Mouse (Mus musculus): ENCODE data around the gene Wnt16. TPM values are rescaled to one million over a fixed set of nuclear protein-coding genes. Genes with fewer than 3 reads are reported as not detected.
A peak's percentile ranks its signal among the peaks of the same experiment; 100 is the strongest.

Wnt16 gene
- polyA plus RNA-seq, 1 experiment from 2014 or later, result 0.08 TPM

DNA sequence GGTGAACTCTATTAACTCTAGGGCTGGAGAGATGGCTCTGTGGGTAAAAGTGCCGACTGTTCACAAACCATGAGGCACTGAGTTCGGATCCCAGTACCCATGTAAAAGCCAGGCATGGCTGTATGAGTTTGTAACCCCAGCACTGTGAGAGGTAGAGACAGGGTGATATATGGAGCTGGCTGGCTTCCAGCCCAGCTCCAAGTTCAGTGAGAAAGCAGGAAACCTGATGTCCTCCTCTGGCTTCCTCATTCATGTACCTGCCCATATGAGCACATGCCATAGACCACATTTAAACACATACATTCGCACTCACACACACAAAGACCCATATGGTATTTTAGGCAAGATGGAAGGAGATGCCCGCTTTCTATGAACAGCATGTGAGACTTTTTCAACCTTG is 5.6 kb upstream of the Wnt16 start:
- no peak for TF ChIP-seq CTCF (IDR thresholded peaks at IDR 0.05; ENCODE audit: low read depth)
- Histone ChIP-seq H3K4me3 (ENCODE audit: low read depth, low read length) (no peak overlapping the region), H3K4me2 (replicated peaks; ENCODE audit: low read depth) (no peak overlapping the region), H3K9me3 (ENCODE audit: control insufficient read depth) (no peaks in the 10 kb centered on the region), H3K9ac (ENCODE audit: low read depth, low read length) (no peak overlapping the region), H3K27ac (ENCODE audit: low read depth, low read length) (no peak overlapping the region), H3K27me3 (replicated peaks; ENCODE audit: control insufficient read depth, insufficient read depth, low read length) (peaks cover 7% of the 10 kb centered on the region; the same call in 1 of the 2 replicates), H3K4me1 (replicated peaks; ENCODE audit: control insufficient read depth, insufficient read depth, low read length) (no peaks in the 10 kb centered on the region), H3K36me3 (ENCODE audit: control insufficient read depth, insufficient read depth) (no peaks in the 10 kb centered on the region)
- ATAC-seq, result no peak
- 92% methylated on average over 4 of the region's 4 CpGs for WGBS

DNA sequence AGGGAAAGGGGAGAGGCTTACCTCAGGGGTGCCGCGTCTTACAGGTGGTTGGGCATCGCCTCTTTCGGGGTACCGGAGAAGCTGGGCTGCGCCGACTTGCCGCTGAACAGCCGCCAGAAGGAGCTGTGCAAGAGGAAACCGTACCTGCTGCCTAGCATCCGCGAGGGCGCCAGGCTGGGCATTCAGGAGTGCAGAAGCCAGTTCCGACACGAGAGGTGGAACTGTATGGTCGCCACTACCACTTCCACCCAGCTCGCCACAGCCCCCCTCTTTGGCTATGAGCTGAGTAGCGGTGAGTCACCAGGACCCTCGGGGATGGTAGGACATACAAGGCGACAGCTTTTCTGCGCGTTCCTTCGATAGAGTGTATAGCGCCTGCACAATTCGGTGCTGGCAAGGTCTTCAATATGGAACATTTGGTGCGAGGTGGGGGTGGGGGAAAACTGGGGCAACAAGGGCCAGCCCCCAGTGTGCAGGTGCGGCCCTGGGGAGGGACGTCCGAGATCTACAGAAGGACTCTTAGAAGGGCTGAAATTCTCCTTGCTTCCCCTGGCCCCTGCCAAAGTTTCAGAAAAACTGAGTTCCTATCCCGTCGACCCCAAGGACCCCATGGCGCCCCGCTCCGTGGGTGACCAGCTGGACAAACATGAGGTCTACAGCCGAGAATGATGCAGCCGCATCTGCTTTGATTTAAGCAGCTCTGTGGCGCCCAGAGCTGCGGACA is 872 bp downstream of the Wnt16 start:
- H3K4me1 ChIP-seq (replicated peaks; ENCODE audit: control insufficient read depth, insufficient read depth, low read length), result no peaks in the 10 kb centered on the region; the same call in 1 of the 2 replicates
- H3K27me3 ChIP-seq (replicated peaks; ENCODE audit: control insufficient read depth, insufficient read depth, low read length), result peaks cover 33% of the 10 kb centered on the region
- no peak for ATAC-seq
- 2% methylated on average over 38 of the region's 38 CpGs for WGBS
- H3K9ac ChIP-seq (ENCODE audit: low read depth, low read length), result no peak overlapping the region
- H3K4me3 ChIP-seq (ENCODE audit: low read depth, low read length), result peak overlapping the region; percentile 29
- H3K36me3 ChIP-seq (ENCODE audit: control insufficient read depth, insufficient read depth), result no peaks in the 10 kb centered on the region
- H3K27ac ChIP-seq (ENCODE audit: low read depth, low read length), result no peak overlapping the region
- H3K9me3 ChIP-seq (ENCODE audit: control insufficient read depth), result no peaks in the 10 kb centered on the region
- TF ChIP-seq CTCF (IDR thresholded peaks at IDR 0.05; ENCODE audit: low read depth), result peak; percentile 54
- peak overlapping the region; percentile 62 for H3K4me2 ChIP-seq (replicated peaks; ENCODE audit: low read depth)

DNA sequence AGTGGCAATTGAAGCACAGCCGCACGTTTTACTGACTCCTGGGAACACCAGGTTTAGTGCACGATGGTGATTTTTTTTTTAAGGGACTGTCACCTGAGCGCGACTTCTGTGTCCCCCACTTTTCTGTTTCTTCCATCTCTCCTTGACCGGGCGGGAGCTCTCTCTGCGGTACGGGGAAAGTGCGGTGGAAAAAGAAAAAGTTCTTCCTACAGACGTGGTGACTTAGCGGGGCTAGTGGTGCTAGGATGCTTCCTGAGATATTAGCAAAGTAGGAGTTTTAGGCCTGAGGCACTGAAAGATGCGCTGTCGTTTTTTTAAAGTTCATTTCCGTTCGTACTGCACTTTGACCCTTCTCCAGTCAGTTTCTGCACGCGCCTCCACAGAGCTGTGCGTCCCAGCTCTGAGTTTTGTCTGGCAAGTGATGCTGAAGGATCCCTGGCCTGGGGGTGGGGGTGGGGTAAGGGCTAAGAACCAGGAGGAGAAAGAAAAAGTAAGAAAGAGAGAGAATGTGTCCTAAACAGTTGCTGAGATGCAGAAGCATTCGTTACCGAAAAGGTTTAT is 1.5 kb downstream of the Wnt16 start:
- H3K9me3 ChIP-seq (ENCODE audit: control insufficient read depth), result no peaks in the 10 kb centered on the region
- TF ChIP-seq CTCF (IDR thresholded peaks at IDR 0.05; ENCODE audit: low read depth), result no peak
- H3K4me1 ChIP-seq (replicated peaks; ENCODE audit: control insufficient read depth, insufficient read depth, low read length), result no peaks in the 10 kb centered on the region; the same call in 1 of the 2 replicates
- H3K9ac ChIP-seq (ENCODE audit: low read depth, low read length), result no peak overlapping the region
- peak overlapping the region; percentile 62 for H3K4me2 ChIP-seq (replicated peaks; ENCODE audit: low read depth)
- H3K27me3 ChIP-seq (replicated peaks; ENCODE audit: control insufficient read depth, insufficient read depth, low read length), result peaks cover 33% of the 10 kb centered on the region
- 6% methylated on average over 21 of the region's 21 CpGs for WGBS
- H3K36me3 ChIP-seq (ENCODE audit: control insufficient read depth, insufficient read depth), result no peaks in the 10 kb centered on the region
- H3K4me3 ChIP-seq (ENCODE audit: low read depth, low read length), result peak overlapping the region; percentile 29
- no peak for ATAC-seq
- H3K27ac ChIP-seq (ENCODE audit: low read depth, low read length), result no peak overlapping the region

DNA sequence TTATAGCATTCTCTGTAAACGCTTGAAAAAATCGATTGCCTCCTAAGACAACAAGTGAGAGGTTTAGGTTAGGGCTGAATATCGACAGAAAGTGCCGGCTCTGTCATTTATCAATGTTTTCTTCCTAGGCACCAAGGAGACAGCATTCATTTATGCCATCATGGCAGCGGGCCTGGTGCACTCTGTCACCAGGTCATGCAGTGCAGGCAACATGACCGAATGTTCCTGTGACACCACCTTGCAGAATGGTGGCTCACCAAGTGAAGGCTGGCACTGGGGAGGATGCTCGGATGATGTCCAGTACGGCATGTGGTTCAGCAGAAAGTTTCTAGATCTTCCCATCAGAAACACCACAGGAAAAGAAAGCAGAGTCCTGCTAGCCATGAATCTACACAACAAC is 2.8 kb downstream of the Wnt16 start:
- Histone ChIP-seq H3K9me3 (ENCODE audit: control insufficient read depth) (no peaks in the 10 kb centered on the region), H3K4me1 (replicated peaks; ENCODE audit: control insufficient read depth, insufficient read depth, low read length) (no peaks in the 10 kb centered on the region; the same call in 1 of the 2 replicates), H3K9ac (ENCODE audit: low read depth, low read length) (no peak overlapping the region), H3K4me2 (replicated peaks; ENCODE audit: low read depth) (no peak overlapping the region), H3K36me3 (ENCODE audit: control insufficient read depth, insufficient read depth) (no peaks in the 10 kb centered on the region), H3K4me3 (ENCODE audit: low read depth, low read length) (no peak overlapping the region), H3K27me3 (replicated peaks; ENCODE audit: control insufficient read depth, insufficient read depth, low read length) (peaks cover 33% of the 10 kb centered on the region), H3K27ac (ENCODE audit: low read depth, low read length) (no peak overlapping the region)
- ATAC-seq, result no peak
- WGBS, result 72% methylated on average over 8 of the region's 8 CpGs
- TF ChIP-seq CTCF (IDR thresholded peaks at IDR 0.05; ENCODE audit: low read depth), result no peak

DNA sequence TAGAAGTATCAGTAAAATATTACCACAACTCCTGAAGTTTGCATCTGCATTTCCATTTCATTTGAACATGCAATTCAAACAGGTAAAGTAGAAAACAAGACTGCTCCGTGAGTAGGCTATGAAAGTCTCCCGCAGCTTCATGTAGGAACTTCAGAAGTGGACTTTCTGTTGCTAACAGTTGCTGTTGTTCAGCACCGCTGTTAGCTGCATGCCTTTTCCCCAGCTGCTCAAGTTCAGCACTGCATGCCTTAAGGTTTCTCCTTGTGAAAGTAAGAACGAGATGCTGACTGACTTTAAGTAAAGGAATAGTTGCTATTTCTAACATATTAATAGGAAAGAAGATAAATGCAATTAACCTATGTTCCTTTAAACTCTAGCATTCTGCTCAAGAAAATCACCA is 4.0 kb downstream of the Wnt16 start:
- H3K4me1 ChIP-seq (replicated peaks; ENCODE audit: control insufficient read depth, insufficient read depth, low read length), result no peaks in the 10 kb centered on the region; the same call in 1 of the 2 replicates
- H3K9ac ChIP-seq (ENCODE audit: low read depth, low read length), result no peak overlapping the region
- H3K9me3 ChIP-seq (ENCODE audit: control insufficient read depth), result no peaks in the 10 kb centered on the region
- 43% methylated on average over 4 of the region's 4 CpGs for WGBS
- no peak overlapping the region for H3K4me2 ChIP-seq (replicated peaks; ENCODE audit: low read depth)
- H3K27me3 ChIP-seq (replicated peaks; ENCODE audit: control insufficient read depth, insufficient read depth, low read length), result peaks cover 28% of the 10 kb centered on the region
- no peak overlapping the region for H3K27ac ChIP-seq (ENCODE audit: low read depth, low read length)
- no peak for TF ChIP-seq CTCF (IDR thresholded peaks at IDR 0.05; ENCODE audit: low read depth)
- ATAC-seq, result no peak
- no peaks in the 10 kb centered on the region for H3K36me3 ChIP-seq (ENCODE audit: control insufficient read depth, insufficient read depth)
- H3K4me3 ChIP-seq (ENCODE audit: low read depth, low read length), result no peak overlapping the region

DNA sequence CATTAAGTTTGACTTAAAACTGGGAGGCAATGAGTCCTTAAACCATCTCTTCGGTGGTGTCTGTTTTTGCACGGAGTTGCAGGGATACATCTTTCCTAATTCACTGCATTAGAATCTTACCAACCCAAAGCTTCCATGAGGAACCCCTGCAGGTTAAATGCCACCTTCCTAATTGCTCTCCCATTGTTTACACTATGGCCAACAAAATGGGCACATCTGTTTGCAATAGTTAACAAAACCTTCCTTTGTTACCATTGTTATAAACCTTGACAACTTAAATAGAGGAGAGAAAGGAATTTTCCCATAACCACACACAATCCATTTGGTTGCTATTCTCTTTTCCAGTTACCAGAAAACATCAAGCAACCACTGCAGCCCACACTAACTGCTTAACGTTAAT is 5.9 kb downstream of the Wnt16 start:
- 62% methylated on average over 3 of the region's 3 CpGs for WGBS
- Histone ChIP-seq H3K4me3 (ENCODE audit: low read depth, low read length) (no peak overlapping the region), H3K9ac (ENCODE audit: low read depth, low read length) (no peak overlapping the region), H3K27ac (ENCODE audit: low read depth, low read length) (no peak overlapping the region), H3K36me3 (ENCODE audit: control insufficient read depth, insufficient read depth) (no peaks in the 10 kb centered on the region), H3K4me2 (replicated peaks; ENCODE audit: low read depth) (no peak overlapping the region), H3K9me3 (ENCODE audit: control insufficient read depth) (no peaks in the 10 kb centered on the region), H3K4me1 (replicated peaks; ENCODE audit: control insufficient read depth, insufficient read depth, low read length) (no peaks in the 10 kb centered on the region; the same call in 1 of the 2 replicates), H3K27me3 (replicated peaks; ENCODE audit: control insufficient read depth, insufficient read depth, low read length) (peaks cover 12% of the 10 kb centered on the region; the same call in 1 of the 2 replicates)
- no peak for ATAC-seq
- no peak for TF ChIP-seq CTCF (IDR thresholded peaks at IDR 0.05; ENCODE audit: low read depth)

Data from intestine, postnatal 0 days (tissue).